Mouse (Mus musculus): ENCODE measurements around the gene Lrrc43. TPM values are rescaled to one million over a fixed set of nuclear protein-coding genes. Genes with fewer than 3 reads are reported as not detected.

Gene Lrrc43
- polyA plus RNA-seq, 1 experiment from 2014 or later, result not detected

GRCm38 (mm10) chr5:123520666-123521065, 31.6 kb downstream of the Lrrc43 start:
- WGBS, result 80% methylated on average over 9 of the region's 9 CpGs

GRCm38 (mm10) chr5:123521621-123522020, 32.5 kb downstream of the Lrrc43 start:
- Histone ChIP-seq H3K27me3 (no peaks in the 10 kb centered on the region), H3K36me3 (peaks cover 34% of the 10 kb centered on the region), H3K9me3 (no peaks in the 10 kb centered on the region), H3K27ac (peak overlapping the region; percentile 29; the same call in 1 of the 2 replicates), H3K4me3 (replicated peaks) (no peak overlapping the region), H3K4me2 (0 out of 2 replicates have a peak overlapping the region, but pooled peaks have one; percentile 88), H3K4me1 (replicated peaks) (peaks cover 35% of the 10 kb centered on the region), H3K9ac (replicated peaks) (no peak overlapping the region; the same call in 1 of the 2 replicates)
- 87% methylated on average over 1 of the region's 1 CpGs for WGBS
- ATAC-seq (ENCODE audit: insufficient number of reproducible peaks, insufficient read depth, low FRiP score, low TSS enrichment, low read depth), result no peak

More at GRCm38 (mm10) chr5:123520666-123521065, 31.6 kb downstream of the Lrrc43 start:
- no peak overlapping the region for H3K4me3 ChIP-seq (replicated peaks)
- H3K27ac ChIP-seq, result no peak overlapping the region
- no peaks in the 10 kb centered on the region for H3K9me3 ChIP-seq
- H3K27me3 ChIP-seq, result no peaks in the 10 kb centered on the region
- no peak overlapping the region for H3K9ac ChIP-seq (replicated peaks)
- ATAC-seq (ENCODE audit: insufficient number of reproducible peaks, insufficient read depth, low FRiP score, low TSS enrichment, low read depth), result no peak
- no peak overlapping the region for H3K4me2 ChIP-seq
- H3K4me1 ChIP-seq (replicated peaks), result peaks cover 35% of the 10 kb centered on the region
- H3K36me3 ChIP-seq, result peaks cover 42% of the 10 kb centered on the region

GRCm38 (mm10) chr5:123522166-123522565, 33.1 kb downstream of the Lrrc43 start:
- H3K4me1 ChIP-seq (replicated peaks), result peaks cover 35% of the 10 kb centered on the region
- ATAC-seq (ENCODE audit: insufficient number of reproducible peaks, insufficient read depth, low FRiP score, low TSS enrichment, low read depth), result no peak
- H3K27ac ChIP-seq, result no peak overlapping the region
- 0 out of 2 replicates have a peak overlapping the region, but pooled peaks have one; percentile 88 for H3K4me2 ChIP-seq
- 79% methylated on average over 1 of the region's 1 CpGs for WGBS
- peaks cover 28% of the 10 kb centered on the region for H3K36me3 ChIP-seq
- no peaks in the 10 kb centered on the region for H3K9me3 ChIP-seq
- no peak overlapping the region for H3K4me3 ChIP-seq (replicated peaks)
- H3K9ac ChIP-seq (replicated peaks), result 0 out of 2 replicates have a peak overlapping the region, but pooled peaks have one; percentile 9
- H3K27me3 ChIP-seq, result no peaks in the 10 kb centered on the region

- Histone ChIP-seq H3K9me3 (no peaks in the 10 kb centered on the region), H3K4me2 (peak within 1 kb of the TSS; percentile 88), H3K27ac (peak within 1 kb of the TSS; percentile 62; the same call in 1 of the 2 replicates), H3K9ac (replicated peaks) (peak within 1 kb of the TSS; percentile 82), H3K36me3 (peaks cover 24% of the 10 kb centered on the region), H3K27me3 (no peaks in the 10 kb centered on the region), H3K4me1 (replicated peaks) (peaks cover 35% of the 10 kb centered on the region), H3K4me3 (replicated peaks) (peak within 1 kb of the TSS; percentile 92)
- WGBS, result under 1% methylated on average over 82 of the region's 82 CpGs
- ATAC-seq (ENCODE audit: insufficient number of reproducible peaks, insufficient read depth, low FRiP score, low TSS enrichment, low read depth), result peak; percentile 95
Measured at GRCm38 (mm10) chr5:123523692-123524392, 34.7 kb downstream of the Lrrc43 start, which contains the start of gene Diablo. Gene Diablo, minus strand, starts transcription at chr5:123524176.

GRCm38 (mm10) chr5:123524393-123524750, 35.3 kb downstream of the Lrrc43 start:
- no peaks in the 10 kb centered on the region for H3K27me3 ChIP-seq
- H3K36me3 ChIP-seq, result peaks cover 24% of the 10 kb centered on the region
- peak overlapping the region; percentile 88 for H3K4me2 ChIP-seq
- no peaks in the 10 kb centered on the region for H3K9me3 ChIP-seq
- H3K27ac ChIP-seq, result no peak overlapping the region
- H3K9ac ChIP-seq (replicated peaks), result peak overlapping the region; percentile 27; the same call in 1 of the 2 replicates
- peak overlapping the region; percentile 92 for H3K4me3 ChIP-seq (replicated peaks)
- under 1% methylated on average over 23 of the region's 27 CpGs for WGBS
- H3K4me1 ChIP-seq (replicated peaks), result peaks cover 35% of the 10 kb centered on the region
- ATAC-seq (ENCODE audit: insufficient number of reproducible peaks, insufficient read depth, low FRiP score, low TSS enrichment, low read depth), result peak; percentile 95

DNA sequence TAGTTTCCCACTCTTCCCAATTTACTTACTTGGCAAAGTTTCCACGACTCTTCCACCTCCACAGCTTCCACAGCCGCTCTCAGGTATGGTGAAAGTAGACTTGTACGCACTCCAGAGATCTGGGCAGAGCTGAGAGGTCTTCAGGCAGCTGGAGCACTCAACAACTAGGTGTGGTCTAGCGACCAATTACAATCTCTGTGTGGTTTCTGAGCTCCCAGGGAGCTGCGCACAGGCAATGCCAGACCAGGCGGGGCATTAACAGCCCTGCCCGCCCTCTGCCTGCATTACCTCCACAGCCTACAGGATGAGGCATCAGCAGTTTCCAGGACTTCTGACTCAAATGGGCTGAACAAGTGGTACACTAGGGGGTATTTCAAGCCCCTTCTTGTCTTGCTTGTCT, 36.2 kb downstream of the Lrrc43 start, which contains the start of gene Gm49027:
TSS of gene Gm49027 (minus strand) at position 208 of the 400 bp plus-strand sequence.
- peaks cover 27% of the 10 kb centered on the region for H3K36me3 ChIP-seq
- H3K9ac ChIP-seq (replicated peaks), result peak within 1 kb of the TSS; percentile 27; the same call in 1 of the 2 replicates
- no peak within 1 kb of the TSS for H3K27ac ChIP-seq
- peak within 1 kb of the TSS; percentile 88 for H3K4me2 ChIP-seq
- WGBS, result 80% methylated on average over 7 of the region's 7 CpGs
- no peaks in the 10 kb centered on the region for H3K27me3 ChIP-seq
- H3K4me3 ChIP-seq (replicated peaks), result peak within 1 kb of the TSS; percentile 92
- ATAC-seq (ENCODE audit: insufficient number of reproducible peaks, insufficient read depth, low FRiP score, low TSS enrichment, low read depth), result no peak
- peaks cover 35% of the 10 kb centered on the region for H3K4me1 ChIP-seq (replicated peaks)
- H3K9me3 ChIP-seq, result no peaks in the 10 kb centered on the region

- 89% methylated on average over 9 of the region's 9 CpGs for WGBS
- Histone ChIP-seq H3K27me3 (no peaks in the 10 kb centered on the region), H3K9ac (replicated peaks) (no peak overlapping the region), H3K36me3 (peaks cover 34% of the 10 kb centered on the region), H3K4me2 (no peak overlapping the region), H3K4me3 (replicated peaks) (no peak overlapping the region), H3K4me1 (replicated peaks) (peaks cover 31% of the 10 kb centered on the region), H3K27ac (no peak overlapping the region), H3K9me3 (no peaks in the 10 kb centered on the region)
- no peak for ATAC-seq (ENCODE audit: insufficient number of reproducible peaks, insufficient read depth, low FRiP score, low TSS enrichment, low read depth)
Measured at GRCm38 (mm10) chr5:123525916-123526495, 36.9 kb downstream of the Lrrc43 start.

GRCm38 (mm10) chr5:123528641-123529040, 39.5 kb downstream of the Lrrc43 start:
- 78% methylated on average over 7 of the region's 7 CpGs for WGBS
- no peak for ATAC-seq (ENCODE audit: insufficient number of reproducible peaks, insufficient read depth, low FRiP score, low TSS enrichment, low read depth)
- H3K27me3 ChIP-seq, result no peaks in the 10 kb centered on the region
- no peak overlapping the region for H3K9ac ChIP-seq (replicated peaks)
- H3K9me3 ChIP-seq, result no peaks in the 10 kb centered on the region
- no peak overlapping the region for H3K4me3 ChIP-seq (replicated peaks)
- peaks cover 60% of the 10 kb centered on the region for H3K36me3 ChIP-seq
- H3K27ac ChIP-seq, result no peak overlapping the region
- no peak overlapping the region for H3K4me2 ChIP-seq
- H3K4me1 ChIP-seq (replicated peaks), result peaks cover 6% of the 10 kb centered on the region; the same call in 1 of the 2 replicates

DNA sequence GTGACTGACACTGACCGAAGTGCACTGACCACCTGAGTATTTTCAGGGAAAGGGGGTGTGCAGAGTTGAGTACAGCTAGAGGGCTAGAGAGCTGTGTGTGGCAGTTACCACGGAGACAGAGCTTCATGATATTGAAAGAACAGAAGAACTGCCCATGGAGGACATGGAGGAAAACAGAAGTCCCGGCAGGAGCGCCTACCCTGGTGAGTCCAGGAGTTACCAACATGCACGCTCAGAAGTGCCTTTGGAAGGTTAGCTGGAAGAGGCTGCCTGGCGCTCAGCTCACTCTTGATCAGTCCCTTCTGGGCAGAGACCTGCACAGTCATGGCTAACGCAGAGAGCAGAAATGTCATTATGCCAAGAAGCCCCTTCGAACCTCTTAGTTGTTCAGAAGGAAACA, 41.0 kb downstream of the Lrrc43 start:
- Histone ChIP-seq H3K27me3 (no peaks in the 10 kb centered on the region), H3K36me3 (peaks cover 72% of the 10 kb centered on the region)

DNA sequence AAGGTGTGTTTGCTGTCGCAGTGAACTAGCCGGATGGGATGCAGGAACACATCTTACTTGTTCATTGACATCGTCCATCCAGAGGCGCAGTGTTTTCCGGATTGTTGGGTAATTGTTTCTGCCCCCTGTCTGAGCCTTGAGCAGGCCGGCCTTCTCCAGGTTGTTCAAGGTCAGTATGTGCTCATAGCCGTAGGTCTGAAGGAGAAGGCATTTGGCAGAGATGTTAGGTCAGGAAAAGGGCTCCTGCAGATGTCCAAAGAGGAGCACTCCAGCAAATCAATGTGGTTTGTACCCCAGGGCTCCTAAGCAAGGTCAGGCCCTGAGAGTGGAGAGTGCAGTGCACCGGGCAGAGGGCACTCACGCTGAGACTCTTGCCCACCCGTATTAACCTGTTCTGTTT, 44.7 kb downstream of the Lrrc43 start:
- Histone ChIP-seq H3K36me3 (peaks cover 83% of the 10 kb centered on the region), H3K4me2 (no peak overlapping the region), H3K27ac (no peak overlapping the region), H3K9me3 (no peaks in the 10 kb centered on the region), H3K27me3 (no peaks in the 10 kb centered on the region), H3K4me3 (replicated peaks) (no peak overlapping the region), H3K9ac (replicated peaks) (no peak overlapping the region), H3K4me1 (replicated peaks) (no peaks in the 10 kb centered on the region)
- no peak for ATAC-seq (ENCODE audit: insufficient number of reproducible peaks, insufficient read depth, low FRiP score, low TSS enrichment, low read depth)
- 95% methylated on average over 10 of the region's 10 CpGs for WGBS

More for the DNA sequence above, 41.0 kb downstream of the Lrrc43 start:
- H3K4me2 ChIP-seq, result no peak overlapping the region
- H3K4me3 ChIP-seq (replicated peaks), result no peak overlapping the region
- H3K4me1 ChIP-seq (replicated peaks), result no peaks in the 10 kb centered on the region
- no peak overlapping the region for H3K9ac ChIP-seq (replicated peaks)
- WGBS, result 89% methylated on average over 8 of the region's 8 CpGs
- no peaks in the 10 kb centered on the region for H3K9me3 ChIP-seq
- no peak overlapping the region for H3K27ac ChIP-seq
- ATAC-seq (ENCODE audit: insufficient number of reproducible peaks, insufficient read depth, low FRiP score, low TSS enrichment, low read depth), result no peak

GRCm38 (mm10) chr5:123555693-123556092, 66.6 kb downstream of the Lrrc43 start:
- no peak overlapping the region for H3K4me2 ChIP-seq
- ATAC-seq (ENCODE audit: insufficient number of reproducible peaks, insufficient read depth, low FRiP score, low TSS enrichment, low read depth), result no peak
- no peaks in the 10 kb centered on the region for H3K9me3 ChIP-seq
- H3K9ac ChIP-seq (replicated peaks), result no peak overlapping the region
- H3K27ac ChIP-seq, result no peak overlapping the region
- H3K27me3 ChIP-seq, result no peaks in the 10 kb centered on the region
- peaks cover 58% of the 10 kb centered on the region for H3K36me3 ChIP-seq
- no peaks in the 10 kb centered on the region for H3K4me1 ChIP-seq (replicated peaks)
- H3K4me3 ChIP-seq (replicated peaks), result no peak overlapping the region
- 89% methylated on average over 7 of the region's 7 CpGs for WGBS
